Mouse (Mus musculus): ENCODE measurements at regions not wholly inside any gene's neighbourhood (a gene's known extent, or its start where the extent isn't known, plus 50 kb on each side); places are given as distances from the start of the nearest gene placed in this dataset.
"Not testable (repeated sequence)": the region's sequence is repeated elsewhere in the genome, so short reads cannot be mapped to it uniquely, and the experiment has no call there.

DNA sequence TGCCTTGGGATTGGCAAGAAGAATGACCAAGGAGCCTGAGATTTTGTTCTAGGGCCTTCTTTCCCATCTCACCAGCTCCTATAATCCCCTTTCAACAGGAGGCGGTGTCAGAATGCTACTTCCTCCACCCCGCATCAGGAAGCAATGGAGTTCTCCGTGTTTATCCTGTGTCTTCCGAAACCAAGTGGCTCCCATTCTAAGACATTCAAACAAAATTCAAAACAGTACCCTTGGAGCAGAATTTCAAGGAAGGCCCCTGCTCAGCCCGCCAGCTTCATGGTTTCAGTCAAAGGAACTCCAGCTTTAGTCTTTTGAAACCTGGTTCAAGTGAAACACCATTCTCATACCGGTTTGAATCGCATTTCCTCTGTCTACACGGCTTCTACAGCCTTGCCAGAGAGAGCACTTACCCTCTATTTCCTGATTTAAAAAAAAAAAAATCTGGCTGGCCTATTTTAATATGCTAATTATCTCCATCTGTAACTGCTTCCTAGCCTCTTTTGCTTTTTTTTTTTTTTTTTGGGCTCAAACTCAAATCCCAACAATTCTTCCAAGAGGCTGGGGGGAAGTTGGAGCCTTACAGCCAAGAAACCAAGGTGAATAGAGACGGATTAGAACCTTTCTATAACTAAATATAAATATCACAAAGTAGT, 167.7 kb upstream of the Fam3c start:
- no peak for DNase-seq (ENCODE audit: low read depth, low spot score)

- DNase-seq (ENCODE audit: low read depth, low spot score) = no peak
These were observed 150.8 kb upstream of the Fam3c start for GRCm38 (mm10) chr6:22506871-22507270.

- DNase-seq (ENCODE audit: low read depth, low spot score) = no peak
These were observed 141.3 kb upstream of the Fam3c start for GRCm38 (mm10) chr6:22497306-22497705.

DNA sequence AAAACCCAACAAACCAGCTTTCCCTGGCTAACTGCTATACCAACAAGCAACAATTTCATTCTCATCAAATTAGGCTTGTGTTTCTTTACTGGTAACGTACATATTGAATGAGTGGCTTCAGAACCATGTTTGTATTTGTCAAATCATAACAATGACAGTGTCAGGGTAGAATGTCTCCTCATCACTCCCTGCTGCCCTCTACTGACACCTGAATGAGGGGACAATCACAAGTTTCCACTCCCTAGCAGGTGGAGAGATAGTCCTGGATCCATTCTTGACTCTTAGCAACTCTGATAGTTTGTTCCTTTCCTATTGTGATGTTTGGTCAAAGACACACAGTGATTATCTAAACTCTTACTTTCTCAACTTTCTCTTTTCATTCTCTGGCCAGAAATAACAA, 140.4 kb upstream of the Fam3c start:
- DNase-seq (ENCODE audit: low read depth, low spot score) = peak; percentile 36

- peak; percentile 78 for DNase-seq (ENCODE audit: low read depth, low spot score)
These were observed 137.7 kb upstream of the Fam3c start for GRCm38 (mm10) chr6:22493632-22494260.

GRCm38 (mm10) chr6:22492896-22493295, 136.9 kb upstream of the Fam3c start:
- DNase-seq (ENCODE audit: low read depth, low spot score) = no peak

GRCm38 (mm10) chr6:22490762-22491161, 134.7 kb upstream of the Fam3c start:
- DNase-seq (ENCODE audit: low read depth, low spot score) = no peak

DNA sequence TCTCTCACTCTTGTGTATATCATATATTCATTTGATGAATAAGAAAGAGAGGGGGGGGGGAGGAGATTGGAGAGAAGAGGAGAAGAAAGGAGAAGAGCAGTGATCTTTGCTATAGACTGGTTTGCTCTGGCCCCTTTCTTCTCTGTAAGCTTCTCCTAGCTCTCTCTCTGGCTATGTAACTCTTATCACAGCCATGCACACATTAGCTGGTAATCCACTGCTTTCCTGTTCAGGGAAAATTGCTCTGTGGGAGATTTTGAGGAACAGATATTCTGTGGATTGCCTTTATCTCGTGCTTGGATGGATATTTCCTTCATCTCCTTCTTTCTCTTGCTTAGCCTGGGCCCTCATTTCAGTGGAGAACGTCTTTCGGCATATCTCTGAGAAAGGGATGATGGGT, 131.4 kb upstream of the Fam3c start:
- no peak for DNase-seq (ENCODE audit: low read depth, low spot score)

DNA sequence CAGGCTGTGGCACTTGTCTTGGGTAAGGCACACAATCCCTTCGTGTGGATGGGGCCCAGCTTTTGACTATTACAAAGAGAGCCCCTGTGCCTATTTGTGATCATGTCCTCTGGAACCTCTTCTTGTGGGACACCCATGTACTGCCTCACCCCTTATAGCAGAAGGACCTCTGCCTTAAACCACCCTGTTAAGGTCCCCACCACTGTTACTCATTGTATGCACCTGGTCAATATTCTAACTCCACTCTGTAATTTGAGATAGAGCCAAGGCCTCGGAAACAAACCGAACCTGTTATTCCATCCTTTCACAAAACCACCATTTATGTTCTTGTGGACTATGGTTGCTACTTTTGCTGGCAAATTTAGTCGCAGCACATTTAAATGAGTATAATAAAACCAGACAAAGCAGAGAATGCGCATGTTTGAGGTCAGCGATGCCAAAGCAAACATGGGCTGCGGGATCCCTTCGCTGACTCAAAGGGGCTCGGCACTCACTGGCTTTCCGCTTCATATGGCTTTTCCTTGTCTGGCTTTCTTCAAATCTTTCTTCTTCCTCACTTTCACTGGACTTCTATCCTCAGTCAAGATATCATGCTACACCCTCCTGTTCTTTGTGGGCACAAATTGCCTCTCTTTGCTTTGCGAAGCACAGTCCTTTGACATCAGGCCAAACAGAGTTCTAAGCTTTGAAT, 129.9 kb upstream of the Fam3c start:
- DNase-seq (ENCODE audit: low read depth, low spot score) = no peak

- peak; percentile 19 for DNase-seq (ENCODE audit: low read depth, low spot score)
These were observed 126.2 kb upstream of the Fam3c start for GRCm38 (mm10) chr6:22482257-22482656.

DNA sequence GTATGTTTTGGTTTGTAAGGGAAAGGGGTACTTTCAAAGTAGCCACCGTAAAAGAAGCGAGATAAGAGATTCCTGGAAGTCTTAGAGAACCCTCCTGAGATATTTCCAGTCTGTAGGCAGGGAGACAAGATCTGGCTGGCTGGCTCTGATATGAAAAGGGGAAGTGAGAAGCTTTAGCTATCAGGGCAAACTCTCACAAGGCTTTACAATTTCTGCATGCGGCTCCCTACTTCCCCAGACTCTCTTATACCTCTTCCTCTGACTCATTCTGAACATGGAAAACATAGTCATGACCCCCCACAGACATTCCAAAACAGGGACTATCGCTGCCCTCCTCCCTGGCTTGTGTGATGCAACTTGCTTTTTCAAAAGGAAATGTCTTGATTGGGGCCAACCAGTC, 118.6 kb upstream of the Fam3c start:
- DNase-seq (ENCODE audit: low read depth, low spot score) = no peak

GRCm38 (mm10) chr6:22474011-22474410, 118.0 kb upstream of the Fam3c start:
- no peak for DNase-seq (ENCODE audit: low read depth, low spot score)

DNA sequence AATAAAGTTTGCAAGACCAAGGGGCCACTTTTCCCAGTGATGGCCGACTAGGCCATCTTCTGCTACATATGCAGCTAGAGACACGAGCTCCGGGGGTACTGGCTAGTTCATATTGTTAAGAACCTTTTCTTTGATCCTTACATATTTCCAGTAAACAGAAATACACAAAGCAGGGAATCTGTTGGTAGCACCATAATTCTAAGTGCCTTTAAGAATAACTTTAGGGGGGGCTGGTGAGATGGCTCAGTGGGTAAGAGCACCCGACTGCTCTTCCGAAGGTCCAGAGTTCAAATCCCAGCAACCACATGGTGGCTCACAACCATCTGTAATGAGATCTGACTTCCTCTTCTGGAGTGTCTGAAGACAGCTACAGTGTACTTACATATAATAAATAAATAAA, 116.4 kb upstream of the Fam3c start:
- DNase-seq (ENCODE audit: low read depth, low spot score) = not testable (repeated sequence)

DNA sequence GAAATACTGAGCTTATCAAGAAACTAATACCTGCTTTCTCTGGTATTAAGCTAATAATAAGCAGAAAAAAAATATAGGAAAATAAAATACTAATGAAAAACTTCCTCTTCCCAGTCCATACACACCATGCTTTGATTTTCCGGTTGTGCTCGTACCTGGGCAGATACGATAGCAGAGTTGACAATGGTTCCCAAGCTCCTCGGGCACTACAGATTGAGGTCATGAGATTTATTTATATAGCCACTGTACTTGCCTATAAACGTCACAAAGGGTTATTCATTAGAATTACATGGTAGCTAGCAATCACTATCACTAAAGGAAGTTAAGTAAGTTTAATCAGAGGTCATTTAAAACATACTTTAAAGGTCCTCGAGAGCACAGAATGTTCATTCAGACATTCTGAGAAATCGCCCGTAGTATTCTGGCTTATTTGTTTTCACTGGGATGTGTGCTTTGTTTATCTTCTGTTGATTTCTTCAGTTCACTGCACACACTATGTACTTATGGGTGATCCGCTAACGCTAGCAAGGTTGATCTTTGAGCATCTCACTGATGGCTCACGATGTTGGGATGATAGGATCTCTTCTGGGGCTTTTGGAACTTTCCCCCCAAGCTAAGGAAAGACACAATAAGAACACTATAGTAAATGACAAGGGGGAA, 111.4 kb upstream of the Fam3c start:
- DNase-seq (ENCODE audit: low read depth, low spot score) = no peak

GRCm38 (mm10) chr6:22465926-22466325, 109.9 kb upstream of the Fam3c start:
- peak; percentile 57 for DNase-seq (ENCODE audit: low read depth, low spot score)

- no peak for DNase-seq (ENCODE audit: low read depth, low spot score)
These were observed 103.5 kb upstream of the Fam3c start for GRCm38 (mm10) chr6:22459440-22460016.

DNA sequence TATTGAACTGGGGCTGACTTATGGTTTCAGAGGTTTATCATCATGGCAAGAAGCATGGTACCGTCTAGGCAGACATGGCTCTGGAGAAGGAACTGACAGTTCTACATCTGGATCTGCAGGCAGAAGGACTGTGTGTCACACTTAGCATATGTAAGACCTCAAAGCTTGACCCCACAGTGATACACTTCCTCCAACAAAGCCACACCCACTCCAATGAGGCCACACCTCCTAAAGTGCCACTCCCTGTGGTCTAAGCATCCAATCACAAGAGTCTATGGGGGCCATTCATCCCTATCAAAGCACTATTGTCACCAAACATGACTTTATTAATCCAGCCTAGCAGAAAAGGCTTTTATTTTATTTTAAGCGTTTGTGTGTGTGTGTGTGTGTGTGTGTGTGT, 96.2 kb upstream of the Fam3c start:
- DNase-seq (ENCODE audit: low read depth, low spot score) = peak; percentile 75

DNA sequence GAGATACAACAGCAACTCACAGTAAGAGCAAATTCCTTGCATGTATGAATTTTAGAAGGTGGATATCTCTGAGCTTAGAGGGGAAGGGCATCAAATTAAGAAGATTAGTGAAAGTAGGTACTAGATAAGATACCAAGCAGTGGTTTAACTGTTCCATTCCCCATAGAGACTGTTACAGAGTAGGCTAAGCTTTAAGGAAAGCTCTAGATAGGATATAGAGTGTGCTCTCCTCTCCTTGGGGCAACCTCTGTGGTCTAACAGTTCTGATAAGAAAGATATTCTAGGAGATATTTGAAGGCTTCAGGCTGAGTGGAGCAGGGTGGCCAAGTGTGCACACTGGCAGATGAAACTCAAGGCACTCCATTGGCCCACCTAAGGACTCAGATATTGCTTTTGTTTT, 94.5 kb upstream of the Fam3c start:
- DNase-seq (ENCODE audit: low read depth, low spot score) = no peak

DNA sequence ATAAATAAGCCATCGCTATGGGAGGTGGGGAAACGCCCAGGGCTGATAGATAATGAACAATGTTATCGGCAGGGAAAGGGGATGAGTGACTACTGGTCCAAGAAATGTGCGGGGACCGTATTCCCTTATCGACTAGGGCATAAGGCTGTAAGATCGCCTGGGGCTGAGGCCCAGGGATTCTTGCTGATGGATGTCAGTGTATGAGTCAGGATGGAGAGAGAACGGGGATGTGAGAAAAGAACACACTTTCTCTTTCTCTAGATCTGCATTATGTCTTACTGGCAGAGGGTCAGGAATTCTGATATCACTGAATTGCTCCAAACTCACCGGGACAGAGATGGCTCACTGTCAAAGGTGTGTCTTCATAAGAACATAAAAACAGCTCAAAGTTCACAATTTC, 92.9 kb upstream of the Fam3c start:
- DNase-seq (ENCODE audit: low read depth, low spot score) = no peak

DNA sequence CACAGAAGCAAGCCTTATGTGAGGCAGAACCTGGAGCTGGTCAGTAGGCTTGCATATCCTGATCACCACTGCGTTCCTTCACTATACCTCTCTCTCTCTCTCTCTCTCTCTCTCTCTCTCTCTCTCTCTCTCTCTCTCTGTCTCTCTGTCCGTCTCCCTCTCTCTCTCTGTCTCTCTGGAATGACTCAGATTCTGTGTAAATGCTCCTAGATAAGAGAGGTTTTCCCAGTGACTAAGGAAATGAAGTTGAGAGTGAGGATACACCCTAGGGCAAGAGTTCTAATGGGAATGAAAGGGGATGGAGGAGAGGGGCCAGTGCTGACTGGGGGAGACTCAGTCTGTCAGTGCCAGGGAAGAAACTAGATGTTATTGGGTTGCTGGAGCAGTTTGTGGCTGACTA, 91.6 kb upstream of the Fam3c start:
- no peak for DNase-seq (ENCODE audit: low read depth, low spot score)

DNA sequence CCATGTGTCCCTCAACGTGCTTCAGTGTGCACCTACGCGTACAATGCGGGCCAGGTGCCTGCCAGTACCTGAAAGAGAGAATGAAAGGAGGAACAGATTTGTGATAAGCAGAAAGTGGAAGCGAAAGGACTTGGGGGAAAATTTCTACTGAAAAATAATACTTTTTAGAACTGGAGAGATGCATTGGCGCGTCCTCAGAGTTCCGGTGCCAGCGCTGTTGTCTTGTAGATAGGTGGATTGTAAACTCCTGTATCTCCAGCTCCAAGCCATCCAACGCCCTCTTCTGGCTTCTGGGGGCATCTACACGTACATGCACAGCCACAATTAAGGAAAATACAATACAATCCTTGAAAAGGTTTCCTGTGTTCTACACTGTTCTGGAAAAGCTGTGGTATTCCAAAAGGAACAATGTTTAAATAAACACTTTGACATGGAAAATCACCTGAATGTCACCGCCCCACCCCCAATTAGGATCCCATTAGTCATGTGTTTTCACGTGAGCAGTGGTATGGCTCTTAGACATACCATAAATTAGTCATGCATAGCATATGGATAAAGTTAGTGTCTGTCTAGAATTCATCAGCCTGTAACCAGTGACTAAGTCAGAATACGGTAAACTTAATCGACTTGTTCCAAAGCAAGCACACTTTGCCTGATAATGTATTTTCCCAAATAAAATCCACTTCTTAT, 90.7 kb upstream of the Fam3c start:
- DNase-seq (ENCODE audit: low read depth, low spot score) = peak; percentile 65

DNA sequence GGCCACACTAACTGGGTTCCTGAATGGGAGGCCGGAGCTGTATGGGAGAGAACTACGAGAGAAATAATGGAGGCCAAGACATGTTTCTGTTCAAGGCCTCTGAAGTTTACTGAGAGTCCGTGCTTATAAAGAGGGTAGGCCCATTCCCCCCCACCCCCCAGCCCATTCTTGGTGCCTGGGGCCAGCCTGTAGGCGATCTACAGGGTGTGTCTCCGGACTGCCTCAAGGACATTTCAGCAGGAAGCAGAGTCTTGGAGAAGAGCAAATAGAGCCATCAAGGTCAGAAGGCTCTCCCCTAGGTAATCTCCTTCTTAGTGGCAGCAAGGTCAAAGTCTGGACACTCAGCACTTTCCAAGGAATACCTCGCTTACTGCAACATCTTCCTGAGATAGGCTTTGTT, 88.8 kb upstream of the Fam3c start:
- DNase-seq (ENCODE audit: low read depth, low spot score) = peak; percentile 80

Measured in ES-CJ7 (cell line).